Mouse (Mus musculus) midbrain, embryonic 16.5 days (tissue): ENCODE data around the gene Ascl4. TPM values are rescaled to one million over a fixed set of nuclear protein-coding genes. Genes with fewer than 3 reads are reported as not detected.

Experiments used
- ATAC-seq: fragments of 200-750 bp; cut with Nextera tagmentation; 2 replicates; pipeline ENCODE4 v1.8.0; 2017; ENCODE audit warnings: moderate TSS enrichment
- H3K27ac ChIP-seq: fragments of 300-500 bp; sonication (generic); 2 replicates; pipeline ENCODE4 v1.5.1; 2014; ENCODE audit warnings: mild to moderate bottlenecking, low read length, mixed read lengths
- H3K27me3 ChIP-seq: fragments of 300-500 bp; sonication (generic); 2 replicates; pipeline ENCODE4 v1.6.1; 2014; ENCODE audit warnings: low read depth, low read length, mixed read lengths; ENCODE audit not compliant: control insufficient read depth, insufficient read depth
- H3K36me3 ChIP-seq: fragments of 300-500 bp; sonication (generic); 2 replicates; pipeline ENCODE4 v1.6.1; 2014; ENCODE audit warnings: mild to moderate bottlenecking, low read length, moderate library complexity, mixed read lengths; ENCODE audit not compliant: control insufficient read depth, insufficient read depth
- H3K4me1 ChIP-seq: fragments of 300-500 bp; sonication (generic); 2 replicates; pipeline ENCODE4 v1.6.1; 2014; ENCODE audit warnings: mild to moderate bottlenecking, low read length, mixed read lengths; ENCODE audit not compliant: control insufficient read depth, insufficient read depth
- H3K4me2 ChIP-seq: fragments of 300-500 bp; sonication (generic); 2 replicates; pipeline ENCODE4 v1.6.1; 2014; ENCODE audit warnings: mild to moderate bottlenecking, low read length, mixed read lengths
- H3K4me3 ChIP-seq: fragments of 300-500 bp; sonication (generic); 2 replicates; pipeline ENCODE4 v1.5.1; 2014; ENCODE audit warnings: low read depth, mild to moderate bottlenecking, low read length, moderate library complexity, mixed read lengths
- H3K9ac ChIP-seq: fragments of 300-500 bp; sonication (generic); 2 replicates; pipeline ENCODE4 v1.6.1; 2014; ENCODE audit warnings: low read depth, low read length, mixed read lengths
- H3K9me3 ChIP-seq: fragments of 300-500 bp; sonication (generic); replicated peaks from 2 replicates; pipeline ENCODE4 v1.6.1; 2014; ENCODE audit warnings: mild to moderate bottlenecking, low read length, mixed read lengths; ENCODE audit not compliant: control insufficient read depth, poor library complexity, severe bottlenecking
- WGBS: fragments of 180-500 bp; shearing (Covaris S2); extraction: QIAGEN DNeasy Blood & Tissue Kit; methylation state at CpG from one replicate; pipeline ENCODE4 v1.1.7; 2014; 5-methylcytosine and 5-hydroxymethylcytosine counted together
- polyA plus RNA-seq: library from polyadenylated mRNA; unstranded; fragments of >200 nt; fragmentation: Nextera tagmentation; extraction: Ambion mirVana; gene quantifications from 2 replicates; pipeline ENCODE4 v1.2.1, GENCODE M21; 2015

The Ascl4 gene
- polyA plus RNA-seq, 1 experiment from 2014 or later = 1.3 TPM

DNA sequence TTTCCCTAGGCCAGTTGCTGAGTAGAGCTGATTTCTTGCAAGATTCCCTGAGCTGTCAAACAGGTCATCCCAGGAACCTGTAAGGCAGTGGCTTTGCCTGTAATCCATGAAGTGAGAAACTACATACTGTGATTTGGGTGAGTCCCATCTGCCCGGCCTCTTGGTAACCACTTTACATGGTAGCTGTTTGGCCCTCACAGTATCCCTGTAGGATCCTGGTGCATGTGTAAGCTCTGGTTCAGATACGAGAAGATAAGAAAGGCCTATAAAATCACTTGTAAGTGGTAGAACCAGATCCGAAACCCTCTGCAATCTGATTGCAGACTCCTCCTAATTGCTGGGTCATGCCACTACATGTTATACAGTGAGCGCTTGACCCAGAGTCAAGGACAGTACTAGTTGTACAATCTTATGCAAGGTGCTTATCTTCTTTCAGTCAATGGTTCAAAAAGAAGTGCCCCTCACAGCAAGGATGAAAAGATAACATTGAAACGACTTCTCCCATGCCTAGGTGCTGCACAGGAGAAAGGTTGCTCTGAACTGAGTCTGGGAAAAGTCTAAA lies 67.1 kb downstream of the Ascl4 start:
- H3K9me3 ChIP-seq = no peaks in the 10 kb centered on the region
- H3K4me2 ChIP-seq = no peak overlapping the region
- no peak for ATAC-seq
- H3K4me1 ChIP-seq = no peaks in the 10 kb centered on the region
- 91% methylated on average over 5 of the region's 5 CpGs for WGBS
- H3K4me3 ChIP-seq = no peak overlapping the region
- no peak overlapping the region for H3K9ac ChIP-seq
- no peaks in the 10 kb centered on the region for H3K36me3 ChIP-seq
- no peak overlapping the region for H3K27ac ChIP-seq
- H3K27me3 ChIP-seq = no peaks in the 10 kb centered on the region

Other genes with a start within 250 kb of the Ascl4 start
- gene Pwp1, start 98.2 kb upstream of the Ascl4 start, polyA plus RNA-seq = 64.4 and 65.7 TPM in 2 replicates
- gene Prdm4, start 10.5 kb upstream of the Ascl4 start, polyA plus RNA-seq = 20.3 and 21.7 TPM in 2 replicates
- 176 and 183 TPM in 2 replicates for gene Rtcb, start 30.1 kb downstream of the Ascl4 start, polyA plus RNA-seq
- gene Bpifc, start 84.2 kb downstream of the Ascl4 start, polyA plus RNA-seq = not detected in 2 replicates
- gene Fbxo7, start 94.3 kb downstream of the Ascl4 start, polyA plus RNA-seq = 18.9 and 21.6 TPM in 2 replicates